Mouse (Mus musculus) MEL (cell line): Measurements from ENCODE around the gene Zbtb1. TPM values are rescaled to one million over a fixed set of nuclear protein-coding genes. Genes with fewer than 3 reads are reported as not detected.

ENCODE experiments used
- DNase-seq: peaks from one replicate; pipeline ENCODE4 v3.0.0; 2011; ENCODE audit warnings: low read depth, low spot score
- H3K27ac ChIP-seq: 2 replicates; pipeline ENCODE4 v1.5.1; 2012; ENCODE audit warnings: low read depth, mild to moderate bottlenecking, control low read depth, low read length, moderate library complexity; ENCODE audit not compliant: control insufficient read depth
- H3K27me3 ChIP-seq, 2 experiments: fragments of 150-350 bp in 1 of 2; sonication (generic) in 1 of 2; 2 replicates each; pipeline ENCODE4 v1.6.1; 2012; ENCODE audit warnings: low read length in 2 of 2, mild to moderate bottlenecking in 2 of 2, improper control_type of control experiment in 1 of 2, moderate library complexity in 1 of 2; ENCODE audit not compliant: insufficient read depth in 2 of 2, control insufficient read depth in 1 of 2
- H3K36me3 ChIP-seq, 2 experiments: 2 replicates each; pipeline ENCODE4 v1.6.1; 2012 to 2014; ENCODE audit warnings: low read length in 2 of 2, improper control_type of control experiment in 1 of 2, inconsistent platforms in 1 of 2, mild to moderate bottlenecking in 1 of 2; ENCODE audit not compliant: insufficient read depth in 2 of 2, control insufficient read depth in 1 of 2
- H3K4me1 ChIP-seq, 2 experiments: fragments of 150-350 bp in 1 of 2; sonication (generic) in 1 of 2; 2 replicates each; pipeline ENCODE4 v1.6.1; 2012; ENCODE audit warnings: low read length in 2 of 2, improper control_type of control experiment in 1 of 2, mild to moderate bottlenecking in 1 of 2; ENCODE audit not compliant: insufficient read depth in 2 of 2, control insufficient read depth in 1 of 2
- H3K4me3 ChIP-seq, 2 experiments: fragments of 150-350 bp in 1 of 2; sonication (generic) in 1 of 2; 2 replicates each; pipeline ENCODE4 v1.5.1; 2012; ENCODE audit warnings: low read depth in 2 of 2, low read length in 2 of 2, mild to moderate bottlenecking in 2 of 2, moderate library complexity in 2 of 2, control low read depth in 1 of 2, improper control_type of control experiment in 1 of 2; ENCODE audit not compliant: control insufficient read depth in 1 of 2, insufficient read depth in 1 of 2
- H3K79me2 ChIP-seq: 2 replicates; pipeline ENCODE4 v1.6.1; 2012; ENCODE audit warnings: mild to moderate bottlenecking, low read length, moderate library complexity; ENCODE audit not compliant: control insufficient read depth, poor library complexity, insufficient read depth
- H3K9ac ChIP-seq: 2 replicates; pipeline ENCODE4 v1.6.1; 2012; ENCODE audit warnings: low read depth, mild to moderate bottlenecking, control low read depth, low read length, moderate library complexity; ENCODE audit not compliant: control insufficient read depth, poor library complexity, severe bottlenecking
- H3K9me3 ChIP-seq: fragments of 150-350 bp; sonication (generic); replicated peaks from 2 replicates; pipeline ENCODE4 v1.6.1; 2012; ENCODE audit warnings: mild to moderate bottlenecking, low read length, improper control_type of control experiment, moderate library complexity; ENCODE audit not compliant: insufficient read depth
- CHD1 ChIP-seq: IDR thresholded peaks from 2 replicates; pipeline ENCODE4 v1.6.1; 2012; ENCODE audit warnings: low read depth, mild to moderate bottlenecking, inconsistent platforms, low read length, improper control_type of control experiment
- CTCF ChIP-seq, 3 experiments: IDR thresholded peaks in 2 of 3; conservative IDR thresholded peaks in 1 of 3; 2 replicates each; pipeline ENCODE4 v1.5.1; 2011 to 2012; ENCODE audit warnings: low read length in 3 of 3, low read depth in 2 of 3, mild to moderate bottlenecking in 2 of 3, improper control_type of control experiment in 1 of 3, inconsistent platforms in 1 of 3, mixed read lengths in 1 of 3, moderate library complexity in 1 of 3; ENCODE audit not compliant: control insufficient read depth in 1 of 3, insufficient read depth in 1 of 3, poor library complexity in 1 of 3, severe bottlenecking in 1 of 3
- E2F4 ChIP-seq: IDR thresholded peaks from 2 replicates; pipeline ENCODE4 v1.6.1; 2011; ENCODE audit warnings: low read depth, low read length, improper control_type of control experiment, borderline replicate concordance
- ELF1 ChIP-seq: IDR thresholded peaks from 2 replicates; pipeline ENCODE4 v1.6.1; 2014; ENCODE audit warnings: low read depth, mild to moderate bottlenecking, inconsistent platforms, low read length, improper control_type of control experiment, moderate library complexity
- EP300 ChIP-seq, 2 experiments: IDR thresholded peaks; 2 replicates each; pipeline ENCODE4 v1.6.1; 2011; ENCODE audit warnings: improper control_type of control experiment in 2 of 2, low read length in 2 of 2, low read depth in 1 of 2, mild to moderate bottlenecking in 1 of 2
- ETS1 ChIP-seq: IDR thresholded peaks from 2 replicates; pipeline ENCODE4 v1.6.1; 2012; ENCODE audit warnings: low read depth, mild to moderate bottlenecking, inconsistent platforms, low read length, improper control_type of control experiment, moderate library complexity
- GABPA ChIP-seq: IDR thresholded peaks from 2 replicates; pipeline ENCODE4 v1.6.1; 2012; ENCODE audit warnings: low read depth, mild to moderate bottlenecking, inconsistent platforms, low read length, improper control_type of control experiment, moderate library complexity
- HCFC1 ChIP-seq: IDR thresholded peaks from 2 replicates; pipeline ENCODE4 v1.6.1; 2012; ENCODE audit warnings: low read depth, mild to moderate bottlenecking, inconsistent platforms, low read length, improper control_type of control experiment, moderate library complexity
- MAFK ChIP-seq: IDR thresholded peaks from 2 replicates; pipeline ENCODE4 v1.6.1; 2011; ENCODE audit warnings: low read depth, mild to moderate bottlenecking, low read length, improper control_type of control experiment, borderline replicate concordance
- MAZ ChIP-seq: IDR thresholded peaks from 2 replicates; pipeline ENCODE4 v1.6.1; 2012; ENCODE audit warnings: low read depth, mild to moderate bottlenecking, inconsistent platforms, low read length, improper control_type of control experiment
- MEF2A ChIP-seq: IDR thresholded peaks from 2 replicates; pipeline ENCODE4 v1.6.1; 2014; ENCODE audit warnings: low read depth, mild to moderate bottlenecking, inconsistent platforms, low read length, improper control_type of control experiment; ENCODE audit not compliant: poor library complexity, insufficient replicate concordance, severe bottlenecking; ENCODE audit errors: extremely low read depth
- NELFE ChIP-seq: IDR thresholded peaks from 2 replicates; pipeline ENCODE4 v1.6.1; 2011; ENCODE audit warnings: low read depth, low read length, improper control_type of control experiment
- POLR2A ChIP-seq, 2 experiments: IDR thresholded peaks; 2 replicates each; pipeline ENCODE4 v1.6.1; 2011 to 2012; ENCODE audit warnings: low read length in 2 of 2, mild to moderate bottlenecking in 2 of 2, control low read depth in 1 of 2, improper control_type of control experiment in 1 of 2, low read depth in 1 of 2, moderate library complexity in 1 of 2; ENCODE audit not compliant: control insufficient read depth in 1 of 2, insufficient read depth in 1 of 2, poor library complexity in 1 of 2
- RCOR1 ChIP-seq: IDR thresholded peaks from 2 replicates; pipeline ENCODE4 v1.6.1; 2012; ENCODE audit warnings: low read depth, mild to moderate bottlenecking, inconsistent platforms, low read length, improper control_type of control experiment
- USF1 ChIP-seq: IDR thresholded peaks from 2 replicates; pipeline ENCODE4 v1.6.1; 2014; ENCODE audit warnings: low read depth, mild to moderate bottlenecking, inconsistent platforms, low read length, improper control_type of control experiment, moderate library complexity
- ZC3H11A ChIP-seq: IDR thresholded peaks from 2 replicates; pipeline ENCODE4 v1.6.1; 2012; ENCODE audit warnings: low read depth, mild to moderate bottlenecking, inconsistent platforms, low read length, improper control_type of control experiment
- ZKSCAN1 ChIP-seq: IDR thresholded peaks from 2 replicates; pipeline ENCODE4 v1.6.1; 2012; ENCODE audit warnings: low read depth, mild to moderate bottlenecking, inconsistent platforms, low read length, improper control_type of control experiment, moderate library complexity
- polyA plus RNA-seq, 2 experiments: library from polyadenylated mRNA; stranded (reverse) in 1 of 2; unstranded in 1 of 2; fragments of >175 nt in 1 of 2; fragments of >200 nt in 1 of 2; gene quantifications; 2 replicates each; pipeline versions ENCODE4 v1.2.1 to v1.2.4; 2012; ENCODE audit warnings: low replicate concordance in 2 of 2, low read depth in 1 of 2; ENCODE audit not compliant: insufficient read length in 2 of 2, insufficient read depth in 1 of 2, missing spikeins in 1 of 2
- total RNA-seq: library from RNA; depleted of rRNA; stranded (reverse); fragments of 300-350 nt; gene quantifications from 2 replicates; pipeline ENCODE4 v1.2.3, GENCODE M21; 2012

Gene Zbtb1
- total and polyA plus RNA-seq, 3 experiments, result 5.1 to 7.0 TPM; not detected in 1

GRCm38 (mm10) chr12:76434111-76434510 lies 64.0 kb downstream of the Zbtb1 start:
- no peak for TF ChIP-seq ZKSCAN1
- no peak for TF ChIP-seq ETS1
- TF ChIP-seq CHD1, result no peak
- TF ChIP-seq MEF2A, result no peak
- TF ChIP-seq MAZ, result no peak
- no peak for TF ChIP-seq HCFC1
- TF ChIP-seq POLR2A (IDR thresholded peaks at IDR 0.05; ENCODE audit: control insufficient read depth in 1 of 2, insufficient read depth in 1 of 2, low read depth in 1 of 2, low read length in 2 of 2, poor library complexity in 1 of 2), result no peak
- TF ChIP-seq EP300 (IDR thresholded peaks at IDR 0.05; ENCODE audit: low read depth in 1 of 2, low read length in 2 of 2), result no peak
- TF ChIP-seq GABPA, result no peak
- no peak for TF ChIP-seq ELF1
- no peak for TF ChIP-seq CTCF (IDR thresholded peaks at IDR 0.05 in 2 of 3, conservative IDR thresholded peaks at IDR 0.05 in 1 of 3; ENCODE audit: control insufficient read depth in 1 of 3, insufficient read depth in 1 of 3, low read depth in 2 of 3, low read length in 3 of 3, poor library complexity in 1 of 3, severe bottlenecking in 1 of 3)
- no peak for TF ChIP-seq NELFE
- Histone ChIP-seq H3K4me1 (no peaks in the 10 kb centered on the region), H3K4me3 (no peak overlapping the region), H3K36me3 (no peaks in the 10 kb centered on the region), H3K27ac (no peak overlapping the region), H3K79me2 (no peaks in the 10 kb centered on the region), H3K27me3 (peaks cover 6 to 8% of the 10 kb centered on the region in 2 experiments; a peak in 3 of 4 replicates), H3K9me3 (no peaks in the 10 kb centered on the region), H3K9ac (no peak overlapping the region)
- DNase-seq, result no peak

- no peaks in the 10 kb centered on the region for H3K36me3 ChIP-seq
- H3K9me3 ChIP-seq, result no peaks in the 10 kb centered on the region
- no peak for DNase-seq
- H3K27me3 ChIP-seq, result peaks cover 3 to 8% of the 10 kb centered on the region in 2 experiments; a peak in 3 of 4 replicates
- TF ChIP-seq MAFK (no peak), HCFC1 (no peak)
- TF ChIP-seq, all 39 proteins: peak for 0
- H3K4me1 ChIP-seq, result no peaks in the 10 kb centered on the region
- no peak overlapping the region for H3K4me3 ChIP-seq
- H3K9ac ChIP-seq, result no peak overlapping the region
- H3K27ac ChIP-seq, result no peak overlapping the region
- H3K79me2 ChIP-seq, result no peaks in the 10 kb centered on the region
Observed at GRCm38 (mm10) chr12:76435084-76435483, 65.0 kb downstream of the Zbtb1 start.

- no peaks in the 10 kb centered on the region for H3K36me3 ChIP-seq
- no peaks in the 10 kb centered on the region for H3K4me1 ChIP-seq
- TF ChIP-seq ZC3H11A (no peak), USF1 (no peak), CHD1 (no peak), RCOR1 (no peak), NELFE (no peak), E2F4 (no peak), ZKSCAN1 (no peak), MAFK (no peak)
- TF ChIP-seq, all 39 proteins: peak for 0
- Histone ChIP-seq H3K27me3 (peaks cover 3 to 8% of the 10 kb centered on the region in 2 experiments; a peak in 3 of 4 replicates), H3K9me3 (no peaks in the 10 kb centered on the region), H3K27ac (no peak overlapping the region), H3K4me3 (no peak overlapping the region), H3K79me2 (no peaks in the 10 kb centered on the region), H3K9ac (no peak overlapping the region)
- no peak for DNase-seq
Observed at GRCm38 (mm10) chr12:76435549-76435948, 65.5 kb downstream of the Zbtb1 start.
